Mouse (Mus musculus) left cerebral cortex, adult 9 months (tissue): ENCODE measurements around the gene Vwa2.
A peak's percentile ranks its signal among the peaks of the same experiment; 100 is the strongest.

Experiments
- DNase-seq, 2 experiments: peaks; one replicate each; pipeline ENCODE4 v3.0.0; 2022; ENCODE audit warnings: low spot score in 2 of 2

The Vwa2 gene

GRCm38 (mm10) chr19:56908472-56909270 lies 34.6 kb downstream of the Vwa2 start:
- peak in 1 of 2 experiments; percentile 50 for DNase-seq

- no peak for DNase-seq
These were observed 36.5 kb downstream of the Vwa2 start for GRCm38 (mm10) chr19:56910561-56910960.

GRCm38 (mm10) chr19:56913761-56914160 lies 39.7 kb downstream of the Vwa2 start:
- no peak for DNase-seq

GRCm38 (mm10) chr19:56914658-56915057 lies 40.6 kb downstream of the Vwa2 start:
- no peak for DNase-seq

GRCm38 (mm10) chr19:56915084-56915483 lies 41.0 kb downstream of the Vwa2 start:
- no peak for DNase-seq

- peak; percentile 27 to 88 for DNase-seq
These were observed 45.6 kb downstream of the Vwa2 start for GRCm38 (mm10) chr19:56919628-56920027.

GRCm38 (mm10) chr19:56920232-56920631 lies 46.2 kb downstream of the Vwa2 start:
- no peak for DNase-seq

- no peak for DNase-seq
These were observed 47.7 kb downstream of the Vwa2 start for GRCm38 (mm10) chr19:56921744-56922143.

GRCm38 (mm10) chr19:56929392-56929791 lies 55.3 kb downstream of the Vwa2 start:
- no peak for DNase-seq

GRCm38 (mm10) chr19:56930029-56930428 lies 56.0 kb downstream of the Vwa2 start:
- DNase-seq, result no peak

- DNase-seq, result no peak
These were observed 59.8 kb downstream of the Vwa2 start for GRCm38 (mm10) chr19:56933800-56934199.

- no peak for DNase-seq
These were observed 61.1 kb downstream of the Vwa2 start for GRCm38 (mm10) chr19:56935111-56935510.

- DNase-seq, result no peak
These were observed 61.7 kb downstream of the Vwa2 start for GRCm38 (mm10) chr19:56935777-56936176.

GRCm38 (mm10) chr19:56936253-56936652 lies 62.2 kb downstream of the Vwa2 start:
- DNase-seq, result no peak

GRCm38 (mm10) chr19:56937911-56938310 lies 63.9 kb downstream of the Vwa2 start:
- no peak for DNase-seq

- no peak for DNase-seq
These were observed 65.8 kb downstream of the Vwa2 start for GRCm38 (mm10) chr19:56939826-56940225.

GRCm38 (mm10) chr19:56940507-56940906 lies 66.5 kb downstream of the Vwa2 start:
- no peak for DNase-seq

GRCm38 (mm10) chr19:56942216-56942615 lies 68.2 kb downstream of the Vwa2 start:
- DNase-seq, result no peak

GRCm38 (mm10) chr19:56944211-56944610 lies 70.2 kb downstream of the Vwa2 start:
- DNase-seq, result no peak

- DNase-seq, result no peak
These were observed 70.8 kb downstream of the Vwa2 start for GRCm38 (mm10) chr19:56944826-56945225.

GRCm38 (mm10) chr19:56945621-56946020 lies 71.6 kb downstream of the Vwa2 start:
- no peak for DNase-seq

- no peak for DNase-seq
These were observed 72.2 kb downstream of the Vwa2 start for GRCm38 (mm10) chr19:56946277-56946676.

GRCm38 (mm10) chr19:56946727-56947126 lies 72.7 kb downstream of the Vwa2 start:
- DNase-seq, result no peak
